Mouse (Mus musculus): ENCODE results near the gene Hoxc10.

Hoxc10 gene

DNA sequence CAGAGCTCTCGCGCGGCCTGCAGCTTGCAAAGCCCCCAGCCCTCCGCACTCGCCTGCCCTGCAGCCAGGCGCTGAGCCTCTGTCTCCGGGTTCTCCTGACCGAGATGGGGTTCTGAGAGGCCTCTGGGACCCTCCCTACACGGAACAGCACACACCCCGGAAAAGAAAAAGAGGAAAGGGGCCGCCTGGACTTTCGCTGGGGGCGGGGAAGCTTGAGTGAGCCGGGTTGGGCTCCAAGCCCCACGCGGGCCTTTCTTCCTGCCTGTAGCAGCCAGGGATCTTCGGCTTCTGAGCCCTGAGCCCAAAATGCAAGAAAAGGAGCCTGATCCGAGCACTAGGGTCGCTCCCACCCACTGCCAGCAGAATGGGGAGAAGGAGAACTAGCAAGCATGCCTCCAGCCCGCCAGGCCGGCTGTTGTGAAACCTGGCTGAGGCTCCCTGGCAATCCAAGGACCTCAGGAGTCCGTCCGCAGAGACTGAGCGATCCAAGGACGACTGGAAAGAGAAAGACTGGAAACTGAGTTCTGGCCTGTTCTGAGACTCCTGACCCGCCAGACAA, 45.4 kb downstream of the Hoxc10 start:
- no peak for DNase-seq (ENCODE audit: low spot score)

DNA sequence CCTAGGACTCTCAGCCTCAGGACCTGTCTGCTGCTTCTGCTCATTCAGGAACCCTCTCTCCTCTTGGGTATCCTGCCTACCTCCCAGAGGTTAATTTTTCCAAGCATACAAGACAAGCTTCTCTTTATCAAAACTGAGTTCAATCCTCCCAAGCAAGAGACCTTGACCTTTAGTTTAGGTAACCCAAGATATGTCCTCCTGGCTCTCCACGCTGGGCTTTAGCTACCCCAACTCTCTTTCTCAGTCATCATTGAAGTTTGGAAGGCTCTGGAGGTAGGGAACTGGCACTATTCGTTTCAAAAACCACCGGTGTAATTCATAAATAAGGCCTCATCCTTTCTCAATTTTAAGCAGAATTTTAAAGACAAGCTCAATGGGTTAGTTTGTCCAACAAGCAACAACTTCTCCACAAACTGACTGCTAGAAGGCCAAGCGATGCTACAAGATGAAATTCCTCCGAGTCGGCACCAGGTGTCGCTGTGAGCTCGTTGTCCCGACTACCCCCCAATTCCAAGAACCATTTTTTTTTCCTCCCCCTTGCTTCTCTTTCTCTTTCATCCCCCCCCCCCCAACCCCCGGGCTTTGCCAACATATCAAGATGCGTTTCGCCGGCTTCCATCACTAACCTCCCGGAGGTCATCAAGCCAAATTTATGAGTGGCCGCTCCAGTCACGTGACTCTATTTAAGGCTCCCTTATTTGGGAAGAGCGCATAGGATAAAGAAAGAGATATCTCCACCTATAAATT, 46.8 kb downstream of the Hoxc10 start:
- peak; percentile 17 for DNase-seq (ENCODE audit: low spot score)

GRCm38 (mm10) chr15:103014166-103015008, 47.8 kb downstream of the Hoxc10 start:
- no peak for DNase-seq (ENCODE audit: low spot score)

- no peak for DNase-seq (ENCODE audit: low spot score)
Measured at GRCm38 (mm10) chr15:103015009-103015399, 48.4 kb downstream of the Hoxc10 start.

DNA sequence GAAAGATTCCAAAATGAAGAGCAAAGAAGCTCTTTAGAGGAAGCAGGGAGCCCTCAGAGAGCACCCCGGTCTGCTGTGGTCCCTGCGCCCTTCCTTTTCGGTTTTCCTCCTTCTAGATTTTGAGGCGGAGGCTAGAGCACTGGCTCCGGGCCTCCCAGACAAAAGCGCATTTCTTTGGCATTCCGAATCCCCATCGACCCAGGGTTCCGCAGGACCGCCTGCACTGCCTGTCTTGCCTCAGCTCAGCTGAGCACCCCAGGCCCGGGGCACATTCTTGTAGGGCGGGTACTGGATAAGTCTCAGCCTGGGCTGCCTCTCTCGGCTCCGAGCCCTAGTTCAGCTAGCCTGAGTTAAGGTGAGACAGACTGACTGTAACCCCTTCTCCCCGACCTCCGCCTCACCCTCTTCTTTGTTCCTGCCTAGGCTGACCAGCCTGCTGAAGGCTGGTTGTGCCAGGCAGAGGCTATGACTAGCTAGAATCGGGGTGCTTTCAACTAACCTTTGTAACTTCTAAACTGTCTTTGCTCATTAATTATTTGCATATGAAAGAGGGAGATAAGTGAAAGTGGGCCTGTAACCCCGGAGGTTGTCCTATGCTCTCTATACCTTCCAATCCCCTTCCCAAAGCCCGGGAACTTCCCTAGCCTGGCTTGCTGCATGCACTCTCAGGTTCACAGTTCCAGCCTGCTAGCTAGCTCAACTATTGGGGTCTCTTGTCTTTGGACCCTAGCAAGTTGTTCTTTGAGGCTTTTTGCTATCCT, 49.0 kb downstream of the Hoxc10 start:
- no peak for DNase-seq (ENCODE audit: low spot score)

DNA sequence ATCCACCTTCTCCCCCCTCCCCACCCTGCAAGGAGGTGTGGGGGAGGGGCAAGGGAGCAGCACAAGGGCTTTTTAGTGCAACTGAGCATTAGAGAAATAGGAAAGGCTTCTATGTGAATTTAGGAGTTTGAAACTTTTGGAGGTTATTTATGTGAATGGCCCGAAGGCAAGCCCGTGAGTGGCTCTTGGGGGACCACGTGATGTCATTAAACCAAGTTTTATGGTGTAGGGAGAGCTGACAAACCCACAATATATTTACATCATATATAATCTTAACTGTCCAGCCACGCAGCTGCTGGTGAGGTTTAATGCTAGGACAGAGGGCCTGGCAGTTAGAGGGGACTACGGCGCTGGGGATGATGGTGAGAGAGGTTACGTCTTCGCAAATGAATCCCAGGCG, 52.0 kb downstream of the Hoxc10 start, which contains the start of gene Hoxc4:
Gene Hoxc4, plus strand, starts transcription at position 299 of the 400 bp plus-strand sequence.
- DNase-seq (ENCODE audit: low spot score), result no peak

GRCm38 (mm10) chr15:103020899-103021418, 54.4 kb downstream of the Hoxc10 start:
- no peak for DNase-seq (ENCODE audit: low spot score)
